Mouse (Mus musculus) C2C12 (cell line): ENCODE results near the gene Adamts17.

ENCODE experiments used
- CEBPB ChIP-seq: IDR thresholded peaks from one replicate; pipeline ENCODE4 v1.6.1; 2011; ENCODE audit warnings: low read depth, mild to moderate bottlenecking, control low read depth, moderate library complexity
- CTCF ChIP-seq: IDR thresholded peaks from one replicate; pipeline ENCODE4 v1.5.1; 2011; ENCODE audit not compliant: control insufficient read depth, insufficient read depth, insufficient read length
- MAX ChIP-seq: IDR thresholded peaks from one replicate; pipeline ENCODE4 v1.6.1; 2011; ENCODE audit warnings: mild to moderate bottlenecking, control low read depth
- MYOG ChIP-seq: IDR thresholded peaks from one replicate; pipeline ENCODE4 v1.6.1; 2011; ENCODE audit not compliant: control insufficient read depth, insufficient read length; ENCODE audit errors: extremely low read depth
- USF1 ChIP-seq: IDR thresholded peaks from one replicate; pipeline ENCODE4 v1.6.1; 2011; ENCODE audit warnings: low read depth, mild to moderate bottlenecking, control low read depth, moderate library complexity

- no peak for TF ChIP-seq CTCF
- no peak for TF ChIP-seq CEBPB
- TF ChIP-seq USF1 = no peak
- TF ChIP-seq MAX = no peak
- no peak for TF ChIP-seq MYOG
Measured at GRCm38 (mm10) chr7:66813172-66813571, 26.4 kb upstream of the Adamts17 start.
